Comparison of ENCODE assay signal across 16 mouse cellular contexts in the genomic region with DNA sequence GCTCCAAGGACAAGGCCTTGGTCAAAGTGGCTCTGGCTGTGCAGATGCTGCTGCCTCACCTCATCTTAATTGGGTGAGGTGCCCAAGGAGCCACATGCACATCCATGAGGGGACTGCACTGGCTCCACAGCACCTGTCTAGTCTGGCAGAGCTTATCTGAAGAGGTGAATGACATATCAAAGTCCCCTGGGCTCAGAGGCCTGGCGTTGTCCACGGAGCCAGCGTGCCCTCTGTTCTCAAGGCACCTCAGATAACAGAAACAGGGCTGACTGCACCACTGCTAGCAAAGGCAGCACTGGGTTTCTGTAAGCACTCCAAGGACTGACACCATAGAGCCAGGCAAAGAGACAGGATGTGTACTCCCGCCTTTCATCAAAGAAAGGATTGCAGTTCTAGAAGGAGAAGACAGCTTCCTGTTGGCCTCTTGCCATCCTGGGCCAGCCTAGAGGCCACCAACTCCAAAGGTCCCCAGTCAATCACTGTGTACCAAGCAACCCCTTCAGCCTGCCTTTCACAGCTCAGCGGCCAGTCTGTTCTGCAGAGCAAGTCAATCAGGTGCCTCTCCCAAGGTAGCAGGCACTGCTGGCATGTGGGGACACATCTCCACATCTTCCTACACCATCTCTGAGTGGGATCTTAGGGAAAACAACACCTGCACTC. TPM values are rescaled to one million over a fixed set of nuclear protein-coding genes. Genes with fewer than 3 reads are reported as not detected.
DNase-seq lines count a peak whose midpoint lies in the region; ATAC-seq lines count a peak whose summit lies in the region.
"Had no signal": no experiment of that assay in that cellular context is flagged by ENCODE, and none has a peak within 500 bp of the region (broad histone marks: within the 10 kb centered on the region; RNA-seq: fewer than 3 reads in every experiment).

No protein-coding gene starts in this region.

- DNase-seq in adrenal gland, postnatal 14 days, result peak; percentile 50
- no peak for DNase-seq in adrenal gland, adult 8-10 months
- no peak for DNase-seq in heart, postnatal 36 days
- peak; percentile 19 to 48 for DNase-seq in kidney, postnatal 25 days
- no peak for DNase-seq in kidney, adult 11 months
- DNase-seq: lung, embryonic 14.5 days; retina, postnatal 1 day had no signal

- no peak overlapping the region for H3K4me3 ChIP-seq in heart, embryonic 13.5 days
- no peak overlapping the region for H3K4me3 ChIP-seq in intestine, embryonic 16.5 days (ENCODE audit: low read length)
- no peak overlapping the region for H3K4me3 ChIP-seq in midbrain, embryonic 15.5 days
- H3K4me3 ChIP-seq: layer of hippocampus, adult 2 months; limb, embryonic 12.5 days had no signal

- 35% methylated on average over 5 of the region's 5 CpGs for WGBS in heart, embryonic 13.5 days
- WGBS in intestine, embryonic 16.5 days, result 66% methylated on average over 5 of the region's 5 CpGs
- WGBS in midbrain, embryonic 15.5 days, result 96% methylated on average over 5 of the region's 5 CpGs

- no peak for ATAC-seq in heart, embryonic 13.5 days (ENCODE audit: extremely low read depth, insufficient number of reproducible peaks, low FRiP score, low TSS enrichment)
- ATAC-seq in intestine, embryonic 16.5 days, result peak; percentile 91
- no peak for ATAC-seq in midbrain, embryonic 15.5 days (replicated peaks)
- ATAC-seq: activated CD4-positive, CD25-positive, alpha-beta regulatory T cell, adult 4 months; forebrain, embryonic 16.5 days had no signal

- peak overlapping the region; percentile 49 for H3K27ac ChIP-seq in heart, embryonic 13.5 days (replicated peaks)
- peak overlapping the region; percentile 78 for H3K27ac ChIP-seq in intestine, embryonic 16.5 days (ENCODE audit: low read length)
- no peak overlapping the region for H3K27ac ChIP-seq in midbrain, embryonic 15.5 days
- H3K27ac ChIP-seq: layer of hippocampus, adult 2 months; limb, embryonic 12.5 days had no signal

- H3K9ac ChIP-seq in heart, embryonic 13.5 days, result no peak overlapping the region
- no peak overlapping the region for H3K9ac ChIP-seq in intestine, embryonic 16.5 days (ENCODE audit: low read depth, low read length)
- no peak overlapping the region for H3K9ac ChIP-seq in midbrain, embryonic 15.5 days
- H3K9ac ChIP-seq: limb, embryonic 12.5 days; lung, embryonic 14.5 days had no signal

- peaks cover 85% of the 10 kb centered on the region for H3K36me3 ChIP-seq in heart, embryonic 13.5 days
- peaks cover 20% of the 10 kb centered on the region for H3K36me3 ChIP-seq in intestine, embryonic 16.5 days (ENCODE audit: control insufficient read depth, insufficient read depth, low read length)
- H3K36me3 ChIP-seq in midbrain, embryonic 15.5 days (replicated peaks), result peaks cover 32% of the 10 kb centered on the region; the same call in 1 of the 2 replicates

- intact Hi-C loops in heart, postnatal 36 days (cut with DNase I), result no loop called here

- no peaks in the 10 kb centered on the region for H3K27me3 ChIP-seq in heart, embryonic 13.5 days (replicated peaks)
- no peaks in the 10 kb centered on the region for H3K27me3 ChIP-seq in intestine, embryonic 16.5 days (replicated peaks; ENCODE audit: control insufficient read depth, insufficient read depth, low read length)
- no peaks in the 10 kb centered on the region for H3K27me3 ChIP-seq in midbrain, embryonic 15.5 days (replicated peaks)
- H3K27me3 ChIP-seq: limb, embryonic 12.5 days had no signal

- peaks cover 24% of the 10 kb centered on the region for H3K4me1 ChIP-seq in heart, embryonic 13.5 days
- 0 out of 2 replicates have a peak, but pooled peaks cover 6% of the 10 kb centered on the region for H3K4me1 ChIP-seq in intestine, embryonic 16.5 days (ENCODE audit: control insufficient read depth, insufficient read depth, low read length)
- no peaks in the 10 kb centered on the region for H3K4me1 ChIP-seq in midbrain, embryonic 15.5 days
- H3K4me1 ChIP-seq: limb, embryonic 12.5 days had no signal

- H3K9me3 ChIP-seq in heart, embryonic 13.5 days, result no peaks in the 10 kb centered on the region
- H3K9me3 ChIP-seq in intestine, embryonic 16.5 days (ENCODE audit: control insufficient read depth, low read length), result no peaks in the 10 kb centered on the region
- no peaks in the 10 kb centered on the region for H3K9me3 ChIP-seq in midbrain, embryonic 15.5 days
- H3K9me3 ChIP-seq: limb, embryonic 12.5 days had no signal

- H3K4me2 ChIP-seq in heart, embryonic 13.5 days, result no peak overlapping the region
- no peak overlapping the region for H3K4me2 ChIP-seq in intestine, embryonic 16.5 days (ENCODE audit: low read depth, low read length)
- H3K4me2 ChIP-seq in midbrain, embryonic 15.5 days, result no peak overlapping the region
- H3K4me2 ChIP-seq: limb, embryonic 12.5 days; lung, embryonic 14.5 days had no signal

RNA-seq across cellular contexts. Expression of a gene that starts 10.1 kb away (rescaled TPM):
- 2.0 and 3.8 TPM in 2 replicates for total RNA-seq in adrenal gland, postnatal 14 days (2021)
- 1 to 10 TPM in 3 of 4 experiments, under 1 TPM in 1; 0.81 to 3.8 (median 2.1) TPM for total RNA-seq in adrenal gland, adult 8-10 months (2022)
- 3.5 and 4.1 TPM in 2 replicates for polyA plus RNA-seq in heart, embryonic 13.5 days (2015; fragmentation: Nextera tagmentation; extraction: Ambion mirVana)
- under 1 TPM in 1 of 2 experiments, not detected in 1; 0.60 TPM for total RNA-seq in heart, postnatal 36 days (2021)
- 5.0 and 5.3 TPM in 2 replicates for polyA plus RNA-seq in intestine, embryonic 16.5 days (2015; fragmentation: Nextera tagmentation; extraction: Ambion mirVana)
- polyA plus RNA-seq in midbrain, embryonic 15.5 days (2015; fragmentation: Nextera tagmentation; extraction: Ambion mirVana), result 11.2 and 11.5 TPM in 2 replicates
- total RNA-seq: granulocyte monocyte progenitor cell, adult 5-6 weeks; neutrophil, adult 5-6 weeks had no signal

RNA-seq across cellular contexts. Expression of a gene that starts 37.2 kb away (rescaled TPM):
- total RNA-seq in adrenal gland, postnatal 14 days (2021), result 29.1 and 33.6 TPM in 2 replicates
- 10 to 100 TPM; 33.4 to 48.2 (median 40.4) TPM for total RNA-seq in adrenal gland, adult 8-10 months (2022)
- 23.8 and 24.7 TPM in 2 replicates for polyA plus RNA-seq in heart, embryonic 13.5 days (2015; fragmentation: Nextera tagmentation; extraction: Ambion mirVana)
- total RNA-seq in heart, postnatal 36 days (2021), result 10 to 100 TPM; 19.4 to 23.2 TPM
- polyA plus RNA-seq in intestine, embryonic 16.5 days (2015; fragmentation: Nextera tagmentation; extraction: Ambion mirVana), result 24.5 and 24.9 TPM in 2 replicates
- 30.1 and 34.7 TPM in 2 replicates for polyA plus RNA-seq in midbrain, embryonic 15.5 days (2015; fragmentation: Nextera tagmentation; extraction: Ambion mirVana)

Comparison
In these comparisons a context has a peak if more than half of its experiments do, and no peak if none do; other contexts are left out.
1. DNase-seq: peak in adrenal gland, postnatal 14 days (single experiment) and kidney, postnatal 25 days (2 of 2); none in adrenal gland, adult 8-10 months (single experiment), heart, postnatal 36 days (0 of 2) and kidney, adult 11 months (single experiment).